Mouse (Mus musculus) liver, embryonic 14.5 days (tissue): ENCODE results near the gene Selenof.

Experiments
- CTCF ChIP-seq: IDR thresholded peaks from 2 replicates; pipeline ENCODE4 v1.5.1; 2016; ENCODE audit warnings: antibody characterized with exemption, low read depth, control low read depth
- EP300 ChIP-seq: IDR thresholded peaks from 2 replicates; pipeline ENCODE4 v1.6.1; 2016; ENCODE audit warnings: antibody characterized with exemption, low read depth

DNA sequence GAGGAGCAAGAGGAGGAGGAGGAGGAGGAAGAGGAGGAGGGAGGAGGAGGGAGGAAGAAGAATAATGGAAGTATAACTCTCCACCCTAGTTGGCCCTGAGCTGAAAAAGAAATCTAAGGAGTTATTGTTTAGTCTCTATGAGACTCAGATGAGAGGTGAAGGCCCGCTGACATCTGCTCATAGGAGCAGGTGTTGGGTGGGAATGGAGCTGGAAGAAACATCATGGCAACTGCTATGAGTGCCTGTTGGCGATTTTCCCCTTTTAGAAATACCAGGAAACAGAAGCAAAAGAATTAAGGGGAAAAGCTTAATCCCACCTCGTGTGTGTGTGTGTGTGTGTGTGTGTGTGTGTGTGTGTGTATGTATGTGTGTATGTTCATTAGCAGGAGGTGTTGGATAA lies 69.3 kb downstream of the Selenof start:
- TF ChIP-seq CTCF (no peak), EP300 (no peak)
